Mouse (Mus musculus) ES-Bruce4 (cell line): ENCODE measurements around the gene Apod. TPM values are rescaled to one million over a fixed set of nuclear protein-coding genes. Genes with fewer than 3 reads are reported as not detected.

Source experiments
- H3K27ac ChIP-seq: 2 replicates; pipeline ENCODE4 v1.5.1; 2012; ENCODE audit warnings: low read length, inconsistent platforms; ENCODE audit not compliant: insufficient read depth
- H3K27me3 ChIP-seq: 2 replicates; pipeline ENCODE4 v1.6.1; 2012; ENCODE audit warnings: mild to moderate bottlenecking, low read length, inconsistent platforms; ENCODE audit not compliant: control insufficient read depth, poor library complexity, insufficient read depth, severe bottlenecking
- H3K36me3 ChIP-seq: 2 replicates; pipeline ENCODE4 v1.6.1; 2012; ENCODE audit warnings: inconsistent platforms, mild to moderate bottlenecking, low read length, moderate library complexity; ENCODE audit not compliant: control insufficient read depth, poor library complexity, insufficient read depth, severe bottlenecking
- H3K4me1 ChIP-seq: one replicate; pipeline ENCODE4 v1.8.1; 2011; ENCODE audit warnings: low read length; ENCODE audit not compliant: control insufficient read depth, insufficient read depth
- H3K4me3 ChIP-seq: 2 replicates; pipeline ENCODE4 v1.5.1; 2011; ENCODE audit warnings: low read depth, mild to moderate bottlenecking, low read length
- H3K9ac ChIP-seq: 2 replicates; pipeline ENCODE4 v1.6.1; 2012; ENCODE audit warnings: low read depth, mild to moderate bottlenecking, inconsistent platforms; ENCODE audit not compliant: poor library complexity, severe bottlenecking
- H3K9me3 ChIP-seq: replicated peaks from 2 replicates; pipeline ENCODE4 v1.6.1; 2012; ENCODE audit warnings: mild to moderate bottlenecking, low read length, inconsistent platforms; ENCODE audit not compliant: control insufficient read depth, poor library complexity, insufficient read depth, severe bottlenecking
- CTCF ChIP-seq: IDR thresholded peaks from one replicate; pipeline ENCODE4 v1.8.1; 2011; ENCODE audit warnings: low read depth, low read length
- EP300 ChIP-seq: IDR thresholded peaks from 2 replicates; pipeline ENCODE4 v1.6.1; 2011; ENCODE audit warnings: low read depth, low read length; ENCODE audit not compliant: insufficient read depth
- POLR2A ChIP-seq: IDR thresholded peaks from one replicate; pipeline ENCODE4 v1.8.1; 2011; ENCODE audit warnings: low read length; ENCODE audit not compliant: insufficient read depth
- polyA plus RNA-seq: library from polyadenylated mRNA; stranded (reverse); fragments of >200 nt; gene quantifications from 2 replicates; pipeline ENCODE4 v1.2.4, GENCODE M21; 2011; ENCODE audit warnings: low read depth; ENCODE audit not compliant: missing spikeins, insufficient read depth, insufficient read length

Apod gene
- polyA plus RNA-seq, 1 experiment: 0.54 TPM

DNA sequence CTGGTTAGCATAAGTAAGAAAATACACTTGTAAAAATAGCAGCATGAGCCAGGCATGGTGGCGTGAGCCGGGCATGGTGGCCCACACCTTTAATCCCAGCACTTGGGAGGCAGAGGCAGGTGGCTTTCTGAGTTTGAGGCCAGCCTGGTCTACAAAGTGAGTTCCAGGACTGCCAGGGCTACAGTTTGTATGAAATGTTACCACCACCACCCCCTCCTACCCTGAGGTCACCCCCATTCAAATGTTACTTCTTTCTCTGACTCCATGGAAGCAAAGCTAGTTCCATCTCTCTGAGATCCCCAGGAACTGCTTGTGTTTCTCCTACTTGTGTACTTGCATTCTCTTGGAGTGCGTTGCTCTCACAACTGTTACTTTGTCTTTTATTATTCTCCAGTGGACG, 34.4 kb downstream of the Apod start:
- Histone ChIP-seq H3K36me3 (no peaks in the 10 kb centered on the region), H3K4me1 (no peaks in the 10 kb centered on the region), H3K9ac (no peak overlapping the region), H3K4me3 (no peak overlapping the region), H3K9me3 (no peaks in the 10 kb centered on the region), H3K27me3 (no peaks in the 10 kb centered on the region), H3K27ac (no peak overlapping the region)
- TF ChIP-seq EP300 (no peak), CTCF (no peak), POLR2A (no peak)

DNA sequence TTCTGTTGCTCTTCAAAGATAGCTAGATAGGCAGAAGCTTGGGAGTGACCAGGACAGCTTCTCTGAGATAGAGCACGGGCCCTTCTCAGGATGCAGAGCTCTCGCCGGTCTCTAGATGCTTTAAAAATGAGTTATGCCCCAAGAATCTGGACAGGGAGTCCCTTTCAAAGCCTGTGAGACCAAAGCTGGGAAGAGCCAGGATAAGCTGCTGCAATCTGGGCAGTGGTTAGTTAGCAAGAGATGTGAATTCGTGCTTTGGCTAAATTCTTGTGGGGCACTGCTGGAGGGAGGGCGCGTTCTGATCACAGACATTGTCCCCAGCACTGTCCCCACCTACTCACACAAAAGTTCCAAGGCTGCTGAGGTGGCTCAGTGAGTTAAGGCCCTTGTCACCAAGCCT, 36.0 kb downstream of the Apod start:
- no peaks in the 10 kb centered on the region for H3K27me3 ChIP-seq
- H3K4me1 ChIP-seq: no peaks in the 10 kb centered on the region
- no peak for TF ChIP-seq CTCF
- TF ChIP-seq POLR2A: no peak
- no peak for TF ChIP-seq EP300
- H3K9me3 ChIP-seq: no peaks in the 10 kb centered on the region
- H3K9ac ChIP-seq: no peak overlapping the region
- no peaks in the 10 kb centered on the region for H3K36me3 ChIP-seq
- H3K4me3 ChIP-seq: no peak overlapping the region
- no peak overlapping the region for H3K27ac ChIP-seq

DNA sequence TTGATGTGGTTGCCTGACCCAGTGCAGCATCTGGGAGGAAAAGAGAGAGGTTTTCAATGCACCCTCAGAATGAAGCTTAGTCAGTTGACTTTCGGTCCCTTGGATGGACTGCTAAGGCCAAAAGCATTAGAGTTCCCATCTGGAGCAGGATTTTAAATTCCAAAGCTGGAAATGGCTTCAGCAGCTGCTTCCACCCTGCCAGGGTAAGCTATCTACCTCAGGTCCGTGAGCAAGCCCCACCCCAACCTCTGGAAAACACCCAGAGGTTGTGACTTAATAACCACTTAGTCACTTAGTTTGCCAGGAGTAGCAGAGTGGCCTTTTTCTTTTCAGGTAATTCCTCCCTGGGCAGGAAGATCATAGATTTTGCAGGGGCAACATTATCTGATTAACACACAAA, 36.5 kb downstream of the Apod start:
- no peak overlapping the region for H3K4me3 ChIP-seq

DNA sequence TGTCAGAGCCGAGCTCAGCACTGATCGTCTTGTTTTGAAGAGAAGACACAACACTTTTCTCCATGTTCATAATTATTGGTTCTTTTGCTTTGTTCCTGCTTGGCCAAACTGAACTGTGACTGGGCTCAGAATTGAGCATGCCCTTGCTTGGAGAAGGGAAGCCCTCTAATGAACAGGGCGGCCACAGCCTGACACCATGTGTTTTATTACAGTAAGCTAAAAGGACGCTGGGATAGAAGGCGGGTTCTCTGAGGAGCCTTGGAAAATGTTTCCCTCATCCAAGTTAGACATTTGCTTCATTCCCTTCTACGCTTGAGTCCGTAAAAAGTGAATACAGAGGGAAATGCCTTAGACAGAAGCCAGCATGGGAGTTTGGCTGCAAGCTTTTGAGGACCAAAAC, 37.6 kb downstream of the Apod start:
- H3K27me3 ChIP-seq: no peaks in the 10 kb centered on the region
- TF ChIP-seq EP300: no peak
- no peak for TF ChIP-seq POLR2A
- no peak for TF ChIP-seq CTCF

More for the DNA sequence above, 36.5 kb downstream of the Apod start:
- H3K27ac ChIP-seq: no peak overlapping the region
- H3K27me3 ChIP-seq: no peaks in the 10 kb centered on the region
- no peaks in the 10 kb centered on the region for H3K4me1 ChIP-seq
- H3K9me3 ChIP-seq: no peaks in the 10 kb centered on the region
- no peak overlapping the region for H3K9ac ChIP-seq
- TF ChIP-seq CTCF: no peak
- TF ChIP-seq POLR2A: no peak
- no peak for TF ChIP-seq EP300
- H3K36me3 ChIP-seq: no peaks in the 10 kb centered on the region

DNA sequence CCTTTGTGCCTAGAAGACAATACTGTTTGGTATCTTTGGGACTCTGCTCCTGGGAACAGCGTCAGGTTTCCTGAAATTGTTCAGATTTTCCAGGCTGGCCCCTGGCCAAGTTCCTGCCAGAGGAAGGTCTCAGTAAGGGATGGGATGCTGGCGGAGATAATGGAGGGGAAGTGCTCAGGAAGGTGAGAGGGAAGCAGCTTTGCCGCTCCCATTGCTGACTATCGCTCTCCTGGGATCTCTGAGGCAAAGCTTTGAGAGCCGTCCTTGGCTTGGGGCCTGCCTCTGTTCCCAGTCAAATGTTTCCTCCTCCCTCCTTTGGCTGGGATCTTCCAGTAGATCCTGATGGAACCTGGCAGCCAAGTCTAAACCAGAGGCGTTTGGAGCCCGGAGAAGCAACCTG, 38.1 kb downstream of the Apod start:
- no peak overlapping the region for H3K9ac ChIP-seq
- no peak overlapping the region for H3K4me3 ChIP-seq
- no peaks in the 10 kb centered on the region for H3K9me3 ChIP-seq
- no peaks in the 10 kb centered on the region for H3K27me3 ChIP-seq
- H3K36me3 ChIP-seq: peaks cover 7% of the 10 kb centered on the region
- no peak overlapping the region for H3K27ac ChIP-seq
- peaks cover 3% of the 10 kb centered on the region for H3K4me1 ChIP-seq
- TF ChIP-seq EP300 (no peak), CTCF (no peak), POLR2A (no peak)

More for the DNA sequence above, 37.6 kb downstream of the Apod start:
- Histone ChIP-seq H3K36me3 (peaks cover 7% of the 10 kb centered on the region), H3K27ac (no peak overlapping the region), H3K9me3 (no peaks in the 10 kb centered on the region), H3K4me3 (no peak overlapping the region), H3K9ac (no peak overlapping the region), H3K4me1 (peaks cover 3% of the 10 kb centered on the region)

DNA sequence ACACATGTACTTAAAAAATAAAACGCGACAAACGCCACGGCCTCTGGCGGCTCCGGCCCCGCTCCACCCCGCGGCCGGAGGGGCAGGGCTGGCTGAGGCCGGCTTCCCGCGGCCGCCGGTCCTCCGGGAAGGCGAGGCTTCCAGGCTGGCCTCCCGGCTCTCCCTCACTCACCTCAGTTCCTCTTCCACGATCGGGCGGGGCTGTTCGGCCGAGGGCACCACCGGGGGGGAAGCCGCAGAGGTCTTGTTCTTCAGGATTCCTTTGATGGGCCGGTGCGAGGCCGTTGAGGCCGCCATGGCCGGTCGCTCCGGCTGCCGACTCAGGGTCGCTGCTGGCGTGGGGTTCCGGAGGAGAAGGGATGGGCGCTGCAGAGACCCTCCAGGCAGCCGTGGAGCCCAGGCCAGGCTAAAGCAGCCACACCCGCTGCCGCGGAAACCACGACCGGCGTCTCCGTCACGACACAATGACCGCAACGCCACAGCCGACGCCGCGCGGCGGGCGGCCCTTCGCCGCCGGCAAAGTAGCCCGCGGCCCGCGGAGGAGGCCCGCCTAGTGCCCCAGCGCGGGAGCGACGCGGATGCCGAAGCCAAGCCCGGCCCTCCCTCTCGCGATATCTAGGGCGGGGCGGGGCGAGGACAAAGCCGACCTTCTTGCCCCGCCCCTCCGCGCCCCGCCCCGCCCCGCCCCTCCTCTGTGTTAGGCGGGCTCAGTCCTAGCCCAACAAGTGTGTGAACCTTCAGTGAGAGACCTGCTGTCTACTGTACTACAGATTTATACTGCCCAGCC, 39.7 kb downstream of the Apod start, which contains the start of gene Ppp1r2:
Gene Ppp1r2 (minus strand): TSS at position 604 of the 787 bp plus-strand sequence.
- H3K9me3 ChIP-seq: no peaks in the 10 kb centered on the region
- TF ChIP-seq POLR2A: peak; percentile 31
- TF ChIP-seq CTCF: no peak

More for the DNA sequence above, 39.7 kb downstream of the Apod start, which contains the start of gene Ppp1r2:
- Histone ChIP-seq H3K9ac (peak within 1 kb of the TSS; percentile 99), H3K4me1 (peaks cover 3% of the 10 kb centered on the region), H3K27ac (no peak within 1 kb of the TSS), H3K4me3 (peak within 1 kb of the TSS; percentile 98), H3K36me3 (peaks cover 9% of the 10 kb centered on the region), H3K27me3 (no peaks in the 10 kb centered on the region)
